Mouse (Mus musculus) mouse trophoblast stem cell (cell line): ENCODE measurements around the gene Hdgfl3.

Experiments used
- in situ Hi-C, 2 experiments: fragments of 300-500 bp; cut with MseI, MboI; formaldehyde crosslinking; loops; 2 replicates in 1 of 2; 3 replicates in 1 of 2; pipeline ENCODE4 v1.15.1; 2025

Gene Hdgfl3

DNA sequence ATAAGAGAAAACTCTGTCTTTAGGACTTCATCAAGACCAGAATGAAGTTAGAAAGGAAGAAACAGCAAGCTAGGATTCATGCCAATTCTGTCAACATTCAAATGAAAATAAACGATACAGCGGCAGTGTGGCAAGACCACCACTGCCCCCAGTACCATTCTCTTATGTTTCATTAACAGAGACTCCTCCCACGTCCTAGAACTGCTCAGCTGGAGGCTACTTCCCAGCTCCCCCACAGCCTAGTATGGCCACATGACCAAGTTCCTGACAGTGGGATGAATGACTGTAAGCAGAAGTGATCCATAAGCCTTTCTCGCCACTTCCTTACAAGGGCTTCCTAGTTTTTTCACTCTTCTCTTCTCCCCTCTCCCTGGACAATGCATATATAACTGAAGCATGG is 30.2 kb downstream of the Hdgfl3 start:
- in situ Hi-C loops: no loop called here

DNA sequence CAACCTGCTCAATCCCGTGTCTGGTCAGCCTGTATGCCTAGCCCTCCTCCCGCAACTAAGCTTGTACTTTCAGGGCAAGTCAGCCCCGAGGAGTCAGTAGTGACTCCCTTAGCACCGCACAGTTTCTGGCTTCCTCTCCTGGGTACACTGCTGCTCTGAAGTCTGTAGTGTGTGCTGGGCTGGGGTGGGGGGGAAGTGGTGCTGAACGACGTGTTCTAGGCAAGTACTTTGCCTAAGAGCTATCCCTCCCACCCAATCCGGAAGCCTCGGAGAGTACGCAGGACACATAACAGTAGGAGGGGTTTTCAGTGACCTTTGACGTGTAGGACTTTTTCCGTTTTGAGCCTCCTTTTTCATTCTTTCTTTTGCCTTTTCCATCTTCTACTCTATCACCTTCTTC is 34.9 kb downstream of the Hdgfl3 start:
- in situ Hi-C loops: no loop called here

GRCm38 (mm10) chr7:81885128-81885527 is 49.1 kb downstream of the Hdgfl3 start:
- in situ Hi-C loops: no loop called here

DNA sequence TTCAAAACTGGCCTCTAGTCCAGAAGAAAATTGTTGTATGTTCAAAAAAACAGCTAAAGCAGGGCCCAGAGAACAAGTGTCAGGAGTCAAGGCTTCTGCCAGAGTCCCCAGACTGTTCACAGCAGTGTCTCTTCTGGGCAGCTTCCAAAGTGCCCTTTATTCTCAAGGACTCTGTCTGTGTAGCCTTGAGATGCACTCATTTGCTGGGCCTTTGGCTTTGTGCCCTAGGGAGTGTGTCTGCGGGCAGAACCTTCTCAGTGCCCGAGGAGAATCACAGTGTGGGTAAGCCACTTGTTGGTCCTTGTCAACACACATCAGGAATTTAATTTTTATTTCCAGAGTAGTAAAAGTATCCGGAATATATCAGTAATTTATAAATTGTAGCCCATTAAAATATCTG is 52.7 kb downstream of the Hdgfl3 start:
- in situ Hi-C loops: no loop called here

- in situ Hi-C loops: no loop called here
These were observed 53.5 kb downstream of the Hdgfl3 start for GRCm38 (mm10) chr7:81880797-81881196.

DNA sequence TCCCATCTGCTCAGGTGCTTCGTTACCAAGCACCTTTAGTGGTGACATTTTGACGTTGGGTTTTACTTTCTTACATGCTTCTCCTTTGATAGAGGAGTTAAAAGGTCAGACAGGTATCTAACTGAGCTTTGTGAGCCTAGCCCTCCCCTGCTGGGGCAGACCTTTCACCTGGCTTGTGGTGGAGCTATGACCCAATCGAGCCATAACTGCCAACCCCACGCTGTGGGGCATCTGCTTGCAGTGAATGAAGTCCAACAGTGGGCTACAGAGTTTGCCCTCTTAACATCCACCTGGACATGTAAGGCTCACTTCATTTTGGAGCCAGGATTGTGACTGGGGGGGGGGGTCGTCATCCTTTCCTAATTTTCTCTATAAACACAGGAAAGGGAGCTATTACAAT is 54.0 kb downstream of the Hdgfl3 start:
- in situ Hi-C loops: no loop called here

DNA sequence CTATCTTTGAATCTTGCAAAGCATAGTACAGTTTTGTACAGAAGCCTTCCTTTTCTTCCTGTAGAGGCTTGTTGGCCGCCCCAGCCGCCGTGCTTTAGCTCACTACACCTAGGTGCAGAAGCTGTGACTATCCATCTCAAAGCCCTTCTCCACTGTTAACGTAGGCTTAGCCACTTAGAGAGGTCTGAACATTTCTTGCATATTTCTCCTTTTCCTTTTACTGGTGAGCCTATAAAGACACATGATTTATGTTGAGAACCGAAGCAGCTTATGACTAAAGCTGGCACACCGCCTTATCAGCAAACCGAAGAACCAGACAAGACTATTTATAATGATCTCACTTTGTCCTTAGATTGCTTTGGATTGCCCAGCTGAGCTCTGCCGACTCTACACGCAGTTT is 58.9 kb downstream of the Hdgfl3 start:
- in situ Hi-C loops: no loop called here

DNA sequence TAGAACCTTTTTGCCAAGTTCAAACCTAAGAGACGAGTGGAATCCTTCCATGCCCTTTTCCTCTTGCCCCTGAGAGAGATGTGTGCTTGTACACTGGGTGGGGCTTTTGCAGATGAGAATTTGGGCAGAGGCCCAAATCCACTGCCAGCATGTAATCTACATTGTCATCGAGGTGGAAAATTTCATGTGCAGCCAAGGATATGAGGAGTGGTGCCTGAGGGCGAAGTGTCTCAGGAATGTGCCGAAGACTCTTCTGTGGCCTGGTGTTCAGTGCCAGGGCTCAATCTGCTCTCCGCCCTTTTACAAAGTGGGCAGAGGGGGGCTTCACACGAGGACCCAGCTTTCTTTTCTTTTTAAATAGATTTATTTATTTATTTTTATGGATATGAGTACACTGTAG is 59.6 kb downstream of the Hdgfl3 start:
- in situ Hi-C loops: no loop called here

DNA sequence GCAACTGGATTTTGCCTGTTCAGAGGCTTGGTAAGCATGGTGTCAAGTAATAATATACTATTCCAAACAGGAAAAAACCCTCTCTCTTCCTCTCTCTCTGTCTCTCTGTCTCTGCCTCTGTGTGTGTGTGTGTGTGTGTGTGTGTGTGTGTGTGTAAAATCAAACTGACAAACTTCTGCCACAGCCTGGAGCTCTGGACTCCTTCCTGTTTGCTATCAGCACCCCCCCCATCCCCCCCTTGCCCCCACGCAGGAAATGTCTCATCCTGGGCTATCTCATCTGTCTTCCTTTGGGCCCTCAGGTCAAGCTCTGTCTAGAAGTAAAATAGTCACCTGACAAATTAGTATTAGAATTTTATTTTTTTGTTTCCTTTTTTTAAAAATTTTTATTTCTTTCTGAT is 60.5 kb downstream of the Hdgfl3 start:
- in situ Hi-C loops: no loop called here

DNA sequence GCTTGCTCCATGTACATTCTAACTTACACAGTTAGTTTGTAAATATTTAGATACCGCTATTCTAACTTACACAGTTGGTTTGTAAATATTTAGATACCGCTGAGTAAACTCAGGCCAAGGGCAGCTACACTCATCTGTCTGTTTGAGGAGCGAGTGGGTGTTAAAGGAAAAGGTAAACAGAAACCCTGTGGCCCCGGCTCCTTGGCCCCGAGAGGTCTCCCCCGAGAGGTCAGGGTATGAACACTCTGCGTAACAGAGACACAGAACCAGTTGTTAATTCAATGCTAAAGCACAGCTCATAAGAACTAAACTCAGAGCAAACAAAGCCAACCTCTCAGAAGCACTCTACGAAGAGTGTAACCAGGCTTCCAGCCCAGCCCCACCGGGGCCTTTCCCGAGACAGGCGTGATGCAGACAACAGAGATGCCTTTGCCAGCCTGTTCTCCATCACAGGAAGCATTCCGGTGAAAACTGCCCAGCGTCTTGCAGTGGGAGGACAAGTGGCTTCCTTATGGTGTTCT is 61.7 kb downstream of the Hdgfl3 start:
- in situ Hi-C loops: no loop called here

GRCm38 (mm10) chr7:81868158-81868557 is 66.1 kb downstream of the Hdgfl3 start:
- in situ Hi-C loops: no loop called here

DNA sequence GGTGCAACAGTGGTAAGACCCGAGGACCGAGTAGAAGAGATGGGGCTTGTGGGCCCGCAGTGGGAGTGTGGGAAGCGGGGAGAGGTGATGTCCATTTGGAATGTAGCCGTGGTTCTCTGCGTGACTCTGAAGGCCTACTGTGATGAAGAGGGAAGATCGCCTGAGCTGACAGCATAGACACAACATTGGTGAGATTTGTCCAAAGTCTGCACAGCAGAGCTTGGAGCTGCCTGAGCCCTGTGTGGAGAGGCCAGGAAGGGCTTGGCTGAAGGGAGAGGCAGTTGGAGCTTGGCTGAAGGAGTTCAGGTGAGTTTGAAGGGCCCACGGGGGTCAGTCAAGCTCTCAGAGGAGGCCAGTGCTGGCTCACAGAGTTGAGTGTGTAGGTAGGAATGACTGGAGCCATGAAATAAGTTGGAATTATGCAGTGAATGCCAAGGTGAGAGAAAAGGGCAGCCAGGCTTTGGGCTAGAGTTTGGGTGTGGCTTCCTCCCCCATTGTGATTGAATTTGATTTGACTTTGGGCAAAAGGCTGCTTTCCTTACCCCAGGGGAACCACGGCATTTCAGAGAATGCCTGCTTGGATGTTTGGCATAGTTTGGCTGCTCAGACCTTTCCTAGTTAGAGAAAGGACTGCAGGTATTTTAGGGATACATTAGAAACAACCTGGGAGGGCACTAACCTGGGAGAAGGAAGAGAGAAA is 66.9 kb downstream of the Hdgfl3 start:
- in situ Hi-C loops: no loop called here

DNA sequence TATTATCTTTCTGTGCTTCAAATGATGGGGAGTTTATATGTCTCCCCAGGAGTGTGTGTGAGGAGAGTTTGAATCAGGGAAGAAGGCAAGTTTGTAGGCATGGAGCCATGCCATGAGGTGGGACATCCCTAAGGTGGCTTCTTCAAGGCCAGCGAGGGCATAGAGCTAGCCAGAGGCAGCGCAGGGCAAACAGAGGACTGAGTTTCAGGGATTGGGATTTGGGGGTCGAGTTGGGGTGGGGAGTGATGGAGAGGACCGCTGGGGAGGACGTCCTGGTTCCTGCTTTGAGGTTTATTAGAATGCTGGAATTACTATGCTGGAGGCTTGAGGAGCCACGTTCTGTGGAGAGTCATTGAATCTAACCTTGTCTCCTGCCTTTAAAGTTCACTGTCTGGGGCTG is 68.3 kb downstream of the Hdgfl3 start:
- in situ Hi-C loops: no loop called here

DNA sequence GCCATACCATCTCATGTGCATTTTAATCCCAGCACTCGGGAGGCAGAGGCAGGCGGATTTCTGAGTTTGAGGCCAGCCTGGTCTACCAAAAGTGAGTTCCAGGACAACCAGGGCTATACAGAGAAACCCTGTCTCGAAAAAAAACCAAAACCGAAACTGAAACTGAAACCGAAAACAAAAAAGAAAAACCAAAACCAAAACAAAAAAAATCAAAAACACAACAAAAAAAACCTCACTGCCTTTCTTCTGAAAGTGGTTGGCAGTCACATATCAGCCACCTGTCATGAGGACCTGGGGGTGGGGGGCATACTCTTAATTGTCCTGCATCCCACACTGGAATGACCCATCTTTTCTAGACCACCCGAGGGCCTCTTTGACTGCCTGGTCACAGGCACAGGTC is 69.7 kb downstream of the Hdgfl3 start:
- in situ Hi-C loops: no loop called here

DNA sequence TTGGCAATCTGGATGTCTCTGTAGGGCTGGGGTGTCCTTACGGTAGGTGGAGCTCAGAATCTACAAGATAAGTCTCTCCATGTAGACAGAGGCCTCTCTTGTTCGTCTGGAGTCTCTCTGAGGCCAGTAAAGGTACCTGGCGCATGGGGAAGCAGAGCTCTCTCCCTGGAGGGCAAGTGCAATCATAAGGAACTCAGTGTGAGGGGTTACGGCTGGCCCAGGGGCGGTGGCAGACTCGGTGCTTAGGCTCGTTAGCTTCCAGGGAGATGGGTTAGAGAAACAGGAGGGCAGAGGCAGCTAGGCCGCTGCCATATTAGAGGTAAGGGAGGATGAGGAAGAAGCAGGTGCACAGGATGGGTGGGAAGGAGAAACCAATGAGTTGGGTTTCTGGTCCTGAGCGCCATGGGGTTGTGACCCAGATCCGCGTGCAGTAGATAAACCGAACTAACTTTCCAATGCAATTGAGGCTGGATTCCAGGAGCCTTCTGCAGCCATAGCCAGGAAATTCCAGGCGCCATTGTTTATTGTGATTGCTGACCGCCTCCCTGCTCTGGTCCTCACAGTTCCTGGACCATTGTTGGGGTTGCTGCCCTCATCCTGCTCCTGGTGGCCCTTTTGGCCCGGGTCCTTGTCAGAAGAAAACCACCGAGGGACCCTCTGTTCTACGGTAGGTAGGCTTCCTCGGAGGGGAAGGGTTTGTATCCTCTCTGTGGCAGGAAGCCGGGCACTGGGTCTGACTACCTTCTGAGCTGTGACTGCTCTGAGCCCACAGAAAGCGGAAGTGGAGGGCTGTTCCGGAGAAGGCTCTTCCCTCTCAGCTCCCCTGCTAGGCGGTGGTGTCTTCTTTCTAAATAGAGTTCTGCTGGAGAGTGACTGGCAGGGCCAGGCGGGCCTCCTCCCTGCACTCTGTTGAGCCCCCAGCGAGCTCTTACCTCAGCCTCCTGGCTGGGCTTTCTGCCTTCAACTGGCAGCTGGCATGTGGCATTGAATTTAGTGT is 71.4 kb downstream of the Hdgfl3 start:
- in situ Hi-C loops: no loop called here

DNA sequence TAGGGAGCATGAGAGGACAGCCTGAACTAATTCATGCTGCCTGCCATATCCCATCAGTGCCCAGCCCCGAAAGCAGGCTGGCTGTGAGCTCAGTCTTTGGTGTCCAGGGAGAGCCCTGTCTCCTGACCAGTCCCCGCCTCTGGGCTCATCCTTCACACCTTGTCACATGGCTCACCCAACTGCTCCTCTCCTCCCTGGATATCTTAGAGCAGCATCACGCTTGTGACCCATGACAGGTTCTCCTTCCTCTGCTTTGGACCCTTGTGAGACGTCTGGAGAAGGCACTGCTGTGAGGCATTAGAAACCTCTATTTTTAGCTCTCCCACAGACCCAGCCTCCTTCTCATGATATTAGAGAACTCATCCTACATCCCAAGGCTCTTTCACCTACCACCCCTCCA is 72.4 kb downstream of the Hdgfl3 start:
- in situ Hi-C loops: no loop called here

DNA sequence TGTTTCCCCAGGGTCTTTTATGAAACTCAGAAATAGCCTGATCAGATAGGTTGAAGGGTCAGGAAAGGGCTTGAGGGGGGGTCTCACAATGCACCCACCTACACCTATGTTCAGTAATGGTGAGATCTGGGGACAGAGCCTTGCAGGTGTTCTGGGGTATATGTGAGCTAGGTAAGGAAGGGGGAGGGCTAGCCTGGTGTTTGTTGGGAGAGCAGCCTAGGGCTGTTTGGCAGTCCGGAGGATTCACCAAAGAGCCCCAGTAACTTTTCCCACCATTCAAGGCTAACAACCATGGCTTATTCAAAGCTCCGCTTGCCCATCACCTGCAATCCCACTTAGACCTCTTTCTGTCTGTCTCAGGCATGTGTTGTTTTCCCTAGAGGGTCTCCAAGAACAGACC is 72.8 kb downstream of the Hdgfl3 start:
- in situ Hi-C loops: no loop called here

DNA sequence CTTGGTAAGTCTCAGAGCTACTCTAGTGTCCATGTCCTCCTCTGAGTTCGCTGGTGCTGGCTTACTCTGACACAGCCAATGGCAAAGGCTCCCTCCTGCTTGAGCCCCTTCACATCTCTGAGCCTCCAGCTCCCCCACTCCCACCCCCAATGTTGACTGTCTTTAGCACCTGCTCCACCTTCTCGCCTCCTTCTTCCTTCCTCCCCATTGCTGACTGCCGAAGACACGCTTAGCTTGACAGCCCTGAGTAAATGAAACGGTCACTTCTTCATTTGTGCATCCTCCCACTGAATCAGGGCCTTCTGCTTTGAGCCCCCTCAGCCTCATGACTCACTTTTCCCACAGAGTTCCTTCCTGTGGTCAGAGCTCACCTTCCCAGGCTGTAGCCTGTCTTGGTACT is 73.3 kb downstream of the Hdgfl3 start:
- in situ Hi-C loops: no loop called here

GRCm38 (mm10) chr7:81860071-81860470 is 74.2 kb downstream of the Hdgfl3 start:
- in situ Hi-C loops: no loop called here

DNA sequence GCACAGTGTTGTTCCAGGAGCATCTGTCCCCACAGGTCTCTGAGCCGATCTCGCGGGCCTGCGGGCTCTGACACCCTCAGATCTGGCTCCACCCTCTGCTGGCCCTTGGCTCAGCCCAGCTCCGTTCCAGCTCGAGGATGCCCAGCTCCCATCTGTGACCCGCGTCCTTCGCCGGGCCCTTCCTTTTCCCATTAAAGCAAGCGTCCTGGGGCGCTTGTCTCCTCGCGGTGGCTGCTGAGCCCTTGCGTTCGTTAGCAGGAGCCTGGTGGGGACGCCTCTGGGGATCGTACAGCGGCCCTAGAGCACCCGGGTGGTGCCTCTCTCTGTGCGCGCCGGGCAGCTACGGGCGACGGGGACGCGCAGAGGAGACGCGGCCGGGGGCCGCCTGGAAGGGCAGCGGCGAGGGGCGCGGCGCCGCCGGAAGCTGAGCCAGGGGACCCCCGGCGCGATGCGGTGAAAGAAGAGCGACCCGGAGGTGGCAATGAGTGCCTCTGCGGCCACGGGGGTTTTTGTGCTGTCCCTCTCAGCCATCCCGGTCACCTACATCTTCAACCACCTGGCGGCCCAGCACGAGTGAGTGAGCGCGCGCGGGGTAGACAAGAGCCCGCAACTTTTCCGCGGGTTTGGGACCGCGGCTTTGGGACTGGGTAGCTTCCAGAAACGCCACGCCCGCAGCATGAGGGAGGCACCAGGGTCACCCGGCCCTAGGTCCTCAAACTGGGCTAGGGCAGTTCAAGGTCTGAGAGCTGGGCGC is 75.1 kb downstream of the Hdgfl3 start, which contains the start of gene Tm6sf1:
Gene Tm6sf1, plus strand, starts transcription at position 34 of the 754 bp plus-strand sequence.
- in situ Hi-C loops: no loop called here

- in situ Hi-C loops: no loop called here
These were observed 76.0 kb downstream of the Hdgfl3 start for GRCm38 (mm10) chr7:81858236-81858635.

- in situ Hi-C loops: no loop called here
These were observed 78.1 kb downstream of the Hdgfl3 start for GRCm38 (mm10) chr7:81856221-81856620.
